Mouse (Mus musculus) liver, embryonic 16.5 days (tissue): ENCODE measurements around the gene Prkab1. TPM values are rescaled to one million over a fixed set of nuclear protein-coding genes. Genes with fewer than 3 reads are reported as not detected.

Experiments used
- ATAC-seq: fragments of 200-750 bp; cut with Nextera tagmentation; 2 replicates; pipeline ENCODE4 v1.8.0; 2017; ENCODE audit warnings: low read depth, mild to moderate bottlenecking, moderate number of reproducible peaks, moderate library complexity
- H3K27ac ChIP-seq: fragments of 300-500 bp; sonication (generic); 2 replicates; pipeline ENCODE4 v1.5.1; 2014; ENCODE audit warnings: mild to moderate bottlenecking, low read length
- H3K27me3 ChIP-seq: fragments of 300-500 bp; sonication (generic); 2 replicates; pipeline ENCODE4 v1.6.1; 2014; ENCODE audit warnings: low read depth, low read length, mixed read lengths; ENCODE audit not compliant: control insufficient read depth, insufficient read depth
- H3K36me3 ChIP-seq: fragments of 300-500 bp; sonication (generic); 2 replicates; pipeline ENCODE4 v1.6.1; 2014; ENCODE audit warnings: mild to moderate bottlenecking; ENCODE audit not compliant: control insufficient read depth, insufficient read depth
- H3K4me1 ChIP-seq: fragments of 300-500 bp; sonication (generic); 2 replicates; pipeline ENCODE4 v1.6.1; 2014; ENCODE audit warnings: low read depth, low read length, mixed read lengths; ENCODE audit not compliant: control insufficient read depth
- H3K4me2 ChIP-seq: fragments of 300-500 bp; sonication (generic); 2 replicates; pipeline ENCODE4 v1.6.1; 2014; ENCODE audit warnings: low read depth, low read length, mixed read lengths
- H3K4me3 ChIP-seq: fragments of 300-500 bp; sonication (generic); 2 replicates; pipeline ENCODE4 v1.5.1; 2014; ENCODE audit warnings: low read depth, mild to moderate bottlenecking, low read length
- H3K9ac ChIP-seq: fragments of 300-500 bp; sonication (generic); 2 replicates; pipeline ENCODE4 v1.6.1; 2014; ENCODE audit warnings: low read depth, low read length
- H3K9me3 ChIP-seq: fragments of 300-500 bp; sonication (generic); replicated peaks from 2 replicates; pipeline ENCODE4 v1.6.1; 2016; ENCODE audit warnings: low read length; ENCODE audit not compliant: control insufficient read depth
- WGBS: fragments of 180-500 bp; shearing (Covaris S2); extraction: QIAGEN DNeasy Blood & Tissue Kit; methylation state at CpG from one replicate; pipeline ENCODE4 v1.1.7; 2014; ENCODE audit not compliant: insufficient replicate concordance; 5-methylcytosine and 5-hydroxymethylcytosine counted together
- polyA plus RNA-seq: library from polyadenylated mRNA; unstranded; fragments of >200 nt; fragmentation: Nextera tagmentation; extraction: Ambion mirVana; gene quantifications from 2 replicates; pipeline ENCODE4 v1.2.1, GENCODE M21; 2015

Gene Prkab1
- polyA plus RNA-seq, 1 experiment from 2014 or later, result 92.5 TPM

GRCm38 (mm10) chr5:116039706-116040105 lies 15.4 kb upstream of the Prkab1 start:
- no peak for ATAC-seq
- no peaks in the 10 kb centered on the region for H3K4me1 ChIP-seq
- no peak overlapping the region for H3K4me3 ChIP-seq
- H3K4me2 ChIP-seq, result no peak overlapping the region
- no peaks in the 10 kb centered on the region for H3K36me3 ChIP-seq
- 22% methylated on average over 11 of the region's 11 CpGs for WGBS
- H3K9me3 ChIP-seq, result no peaks in the 10 kb centered on the region
- peaks cover 2% of the 10 kb centered on the region; the same call in 1 of the 2 replicates for H3K27me3 ChIP-seq
- no peak overlapping the region for H3K9ac ChIP-seq
- H3K27ac ChIP-seq, result no peak overlapping the region

GRCm38 (mm10) chr5:116037731-116038130 lies 13.4 kb upstream of the Prkab1 start:
- H3K9me3 ChIP-seq, result no peaks in the 10 kb centered on the region
- H3K9ac ChIP-seq, result no peak overlapping the region
- no peak overlapping the region for H3K4me3 ChIP-seq
- no peak overlapping the region for H3K27ac ChIP-seq
- no peaks in the 10 kb centered on the region for H3K36me3 ChIP-seq
- 35% methylated on average over 12 of the region's 12 CpGs for WGBS
- no peak for ATAC-seq
- no peaks in the 10 kb centered on the region for H3K4me1 ChIP-seq
- H3K4me2 ChIP-seq, result no peak overlapping the region
- H3K27me3 ChIP-seq, result peaks cover 2% of the 10 kb centered on the region; the same call in 1 of the 2 replicates

- H3K27ac ChIP-seq, result no peak overlapping the region
- no peak for ATAC-seq
- peaks cover 1% of the 10 kb centered on the region for H3K4me1 ChIP-seq
- H3K4me2 ChIP-seq, result no peak overlapping the region
- no peak overlapping the region for H3K9ac ChIP-seq
- no peaks in the 10 kb centered on the region for H3K36me3 ChIP-seq
- no peak overlapping the region for H3K4me3 ChIP-seq
- no peaks in the 10 kb centered on the region for H3K9me3 ChIP-seq
- H3K27me3 ChIP-seq, result peaks cover 2% of the 10 kb centered on the region; the same call in 1 of the 2 replicates
- WGBS, result 69% methylated on average over 16 of the region's 16 CpGs
Measured at GRCm38 (mm10) chr5:116036465-116036864, 12.2 kb upstream of the Prkab1 start.

GRCm38 (mm10) chr5:116031190-116031577 lies 6.9 kb upstream of the Prkab1 start:
- Histone ChIP-seq H3K36me3 (no peaks in the 10 kb centered on the region), H3K27ac (no peak overlapping the region), H3K4me3 (no peak overlapping the region; the same call in 1 of the 2 replicates), H3K4me1 (peaks cover 39% of the 10 kb centered on the region), H3K9ac (no peak overlapping the region), H3K4me2 (0 out of 2 replicates have a peak overlapping the region, but pooled peaks have one; percentile 29), H3K27me3 (no peaks in the 10 kb centered on the region), H3K9me3 (no peaks in the 10 kb centered on the region)
- no peak for ATAC-seq
- WGBS, result 2% methylated on average over 14 of the region's 14 CpGs

- ATAC-seq, result no peak
- no peaks in the 10 kb centered on the region for H3K27me3 ChIP-seq
- no peaks in the 10 kb centered on the region for H3K36me3 ChIP-seq
- no peak overlapping the region for H3K4me3 ChIP-seq
- 19% methylated on average over 19 of the region's 19 CpGs for WGBS
- no peaks in the 10 kb centered on the region for H3K9me3 ChIP-seq
- H3K9ac ChIP-seq, result no peak overlapping the region
- no peak overlapping the region for H3K27ac ChIP-seq
- peak overlapping the region; percentile 29; the same call in 1 of the 2 replicates for H3K4me2 ChIP-seq
- peaks cover 41% of the 10 kb centered on the region for H3K4me1 ChIP-seq
Measured at GRCm38 (mm10) chr5:116030566-116031189, 6.4 kb upstream of the Prkab1 start.

- Histone ChIP-seq H3K4me2 (peak overlapping the region; percentile 38), H3K36me3 (no peaks in the 10 kb centered on the region), H3K9ac (peak overlapping the region; percentile 47), H3K4me1 (peaks cover 50% of the 10 kb centered on the region), H3K4me3 (peak overlapping the region; percentile 16; the same call in 1 of the 2 replicates), H3K27me3 (no peaks in the 10 kb centered on the region), H3K27ac (peak overlapping the region; percentile 99), H3K9me3 (no peaks in the 10 kb centered on the region)
- peak; percentile 9 for ATAC-seq
- 14% methylated on average over 7 of the region's 7 CpGs for WGBS
Measured at GRCm38 (mm10) chr5:116029071-116029470, 4.8 kb upstream of the Prkab1 start.

GRCm38 (mm10) chr5:116026561-116026960 lies 2.3 kb upstream of the Prkab1 start:
- ATAC-seq, result peak; percentile 83

GRCm38 (mm10) chr5:116026107-116026506 lies 1.8 kb upstream of the Prkab1 start:
- peak; percentile 12 for ATAC-seq
- Histone ChIP-seq H3K27ac (peak overlapping the region; percentile 99), H3K4me2 (peak overlapping the region; percentile 55), H3K36me3 (peaks cover 4% of the 10 kb centered on the region), H3K9me3 (no peaks in the 10 kb centered on the region), H3K27me3 (no peaks in the 10 kb centered on the region), H3K9ac (peak overlapping the region; percentile 56), H3K4me1 (peaks cover 61% of the 10 kb centered on the region), H3K4me3 (peak overlapping the region; percentile 53)
- 17% methylated on average over 5 of the region's 5 CpGs for WGBS

More at GRCm38 (mm10) chr5:116026561-116026960, 2.3 kb upstream of the Prkab1 start:
- Histone ChIP-seq H3K9ac (peak overlapping the region; percentile 72), H3K9me3 (no peaks in the 10 kb centered on the region), H3K36me3 (no peaks in the 10 kb centered on the region), H3K4me2 (peak overlapping the region; percentile 64), H3K27me3 (no peaks in the 10 kb centered on the region), H3K4me1 (peaks cover 60% of the 10 kb centered on the region), H3K27ac (peak overlapping the region; percentile 99), H3K4me3 (peak overlapping the region; percentile 53)
- WGBS, result 22% methylated on average over 14 of the region's 14 CpGs

GRCm38 (mm10) chr5:116023821-116024284 lies 455 bp downstream of the Prkab1 start:
- ATAC-seq, result 0 out of 2 replicates have a peak, but pooled peaks have one; percentile 0
- H3K4me3 ChIP-seq, result peak overlapping the region; percentile 96
- H3K4me2 ChIP-seq, result peak overlapping the region; percentile 55
- H3K4me1 ChIP-seq, result peaks cover 66% of the 10 kb centered on the region
- peak overlapping the region; percentile 99 for H3K27ac ChIP-seq
- WGBS, result under 1% methylated on average over 28 of the region's 28 CpGs
- no peaks in the 10 kb centered on the region for H3K27me3 ChIP-seq
- H3K36me3 ChIP-seq, result peaks cover 27% of the 10 kb centered on the region
- H3K9ac ChIP-seq, result peak overlapping the region; percentile 99
- no peaks in the 10 kb centered on the region for H3K9me3 ChIP-seq
